Mouse (Mus musculus) hindbrain, embryonic 11.5 days (tissue): ENCODE data around the gene Smim8. TPM values are rescaled to one million over a fixed set of nuclear protein-coding genes. Genes with fewer than 3 reads are reported as not detected.
"Not testable (repeated sequence)": the region's sequence is repeated elsewhere in the genome, so short reads cannot be mapped to it uniquely, and the experiment has no call there.

Experiments used
- ATAC-seq: fragments of 200-750 bp; cut with Nextera tagmentation; 2 replicates; pipeline ENCODE4 v1.8.0; 2017; ENCODE audit warnings: mild to moderate bottlenecking, moderate TSS enrichment, moderate library complexity; ENCODE audit not compliant: low FRiP score
- DNase-seq: peaks from one replicate; pipeline ENCODE4 v3.0.0-alpha.2; 2015; ENCODE audit warnings: low spot score
- H3K27ac ChIP-seq: fragments of 300-500 bp; sonication (generic); 2 replicates; pipeline ENCODE4 v1.5.1; 2014; ENCODE audit warnings: mild to moderate bottlenecking, low read depth, low read length
- H3K27me3 ChIP-seq: fragments of 300-500 bp; sonication (generic); 2 replicates; pipeline ENCODE4 v1.6.1; 2014; ENCODE audit warnings: mild to moderate bottlenecking, low read length, moderate library complexity, mixed read lengths; ENCODE audit not compliant: control insufficient read depth, insufficient read depth
- H3K36me3 ChIP-seq: fragments of 300-500 bp; sonication (generic); 2 replicates; pipeline ENCODE4 v1.6.1; 2014; ENCODE audit warnings: mild to moderate bottlenecking, low read length, moderate library complexity, mixed read lengths; ENCODE audit not compliant: control insufficient read depth, insufficient read depth
- H3K4me1 ChIP-seq: fragments of 300-500 bp; sonication (generic); replicated peaks from 2 replicates; pipeline ENCODE4 v1.6.1; 2014; ENCODE audit warnings: low read length, mixed read lengths; ENCODE audit not compliant: control insufficient read depth, insufficient read depth
- H3K4me2 ChIP-seq: fragments of 300-500 bp; sonication (generic); replicated peaks from 2 replicates; pipeline ENCODE4 v1.6.1; 2014; ENCODE audit warnings: mild to moderate bottlenecking, low read depth, low read length
- H3K4me3 ChIP-seq: fragments of 300-500 bp; sonication (generic); 2 replicates; pipeline ENCODE4 v1.5.1; 2014; ENCODE audit warnings: low read depth, low read length
- H3K9ac ChIP-seq: fragments of 300-500 bp; sonication (generic); 2 replicates; pipeline ENCODE4 v1.6.1; 2014; ENCODE audit warnings: low read depth, low read length
- H3K9me3 ChIP-seq: fragments of 300-500 bp; sonication (generic); 2 replicates; pipeline ENCODE4 v1.6.1; 2016; ENCODE audit warnings: low read length; ENCODE audit not compliant: control insufficient read depth
- WGBS: fragments of 180-500 bp; shearing (Covaris S2); extraction: QIAGEN DNeasy Blood & Tissue Kit; methylation state at CpG from one replicate; pipeline ENCODE4 v1.1.7; 2014; 5-methylcytosine and 5-hydroxymethylcytosine counted together
- polyA plus RNA-seq: library from polyadenylated mRNA; unstranded; fragments of >200 nt; fragmentation: Nextera tagmentation; extraction: Ambion mirVana; gene quantifications from 2 replicates; pipeline ENCODE4 v1.2.1, GENCODE M21; 2014

Gene Smim8
- polyA plus RNA-seq, 1 experiment from 2014 or later, result 50.5 TPM

- H3K27ac ChIP-seq, DNase-seq, H3K27me3 ChIP-seq, H3K9ac ChIP-seq, ATAC-seq, H3K4me2 ChIP-seq, H3K4me3 ChIP-seq, H3K36me3 ChIP-seq, H3K4me1 ChIP-seq, H3K9me3 ChIP-seq: not testable (repeated sequence)
- WGBS, result 85% methylated on average over 3 of the region's 3 CpGs
Measured at GRCm38 (mm10) chr4:34725710-34726109, 52.5 kb downstream of the Smim8 start.

GRCm38 (mm10) chr4:34724306-34724705, 53.9 kb downstream of the Smim8 start:
- Histone ChIP-seq H3K4me3 (no peak overlapping the region), H3K9me3 (no peaks in the 10 kb centered on the region), H3K4me2 (no peak overlapping the region), H3K27me3 (no peaks in the 10 kb centered on the region), H3K9ac (no peak overlapping the region), H3K36me3 (no peaks in the 10 kb centered on the region), H3K4me1 (no peaks in the 10 kb centered on the region), H3K27ac (no peak overlapping the region)
- WGBS, result 69% methylated on average over 4 of the region's 4 CpGs
- no peak for DNase-seq
- ATAC-seq, result no peak

- no peak overlapping the region for H3K4me2 ChIP-seq
Measured at GRCm38 (mm10) chr4:34723186-34723585, 55.0 kb downstream of the Smim8 start.

GRCm38 (mm10) chr4:34720127-34720895, 57.9 kb downstream of the Smim8 start:
- Histone ChIP-seq H3K4me2 (no peak overlapping the region), H3K9ac (no peak overlapping the region), H3K27ac (no peak overlapping the region), H3K9me3 (no peaks in the 10 kb centered on the region), H3K27me3 (no peaks in the 10 kb centered on the region), H3K4me1 (no peaks in the 10 kb centered on the region), H3K36me3 (no peaks in the 10 kb centered on the region), H3K4me3 (no peak overlapping the region)
- 92% methylated on average over 7 of the region's 7 CpGs for WGBS
- ATAC-seq, result no peak
- DNase-seq, result no peak

More at GRCm38 (mm10) chr4:34723186-34723585, 55.0 kb downstream of the Smim8 start:
- Histone ChIP-seq H3K9me3 (no peaks in the 10 kb centered on the region), H3K36me3 (no peaks in the 10 kb centered on the region), H3K4me3 (no peak overlapping the region), H3K27ac (no peak overlapping the region), H3K9ac (no peak overlapping the region), H3K27me3 (no peaks in the 10 kb centered on the region), H3K4me1 (no peaks in the 10 kb centered on the region)
- no peak for ATAC-seq
- no peak for DNase-seq
- WGBS, result 67% methylated on average over 4 of the region's 4 CpGs

GRCm38 (mm10) chr4:34719421-34719820, 58.8 kb downstream of the Smim8 start:
- H3K36me3 ChIP-seq, result no peaks in the 10 kb centered on the region
- no peak overlapping the region for H3K9ac ChIP-seq
- WGBS, result 97% methylated on average over 12 of the region's 12 CpGs
- H3K27me3 ChIP-seq, result no peaks in the 10 kb centered on the region
- H3K4me3 ChIP-seq, result no peak overlapping the region
- H3K4me1 ChIP-seq, result no peaks in the 10 kb centered on the region
- ATAC-seq (no peak), DNase-seq (no peak)
- H3K27ac ChIP-seq, result no peak overlapping the region
- no peak overlapping the region for H3K4me2 ChIP-seq
- H3K9me3 ChIP-seq, result no peaks in the 10 kb centered on the region

Other genes with a start within 250 kb of the Smim8 start
- gene Akirin2, start 227.5 kb downstream of the Smim8 start, polyA plus RNA-seq, result 104 and 114 TPM in 2 replicates
- gene Orc3, start 163.5 kb downstream of the Smim8 start, polyA plus RNA-seq, result 119 and 127 TPM in 2 replicates
- gene Rars2, start 163.5 kb downstream of the Smim8 start, polyA plus RNA-seq, result 69.4 and 74.1 TPM in 2 replicates
- gene Slc35a1, start 91.0 kb downstream of the Smim8 start, polyA plus RNA-seq, result 52.1 and 62.4 TPM in 2 replicates
- 4.5 and 5.1 TPM in 2 replicates for gene Cfap206, start 48.2 kb downstream of the Smim8 start, polyA plus RNA-seq
- not detected in 2 replicates for gene Gm136, start 22.2 kb downstream of the Smim8 start, polyA plus RNA-seq
- gene Zfp292, start 104.5 kb upstream of the Smim8 start, polyA plus RNA-seq, result 41.7 and 42.4 TPM in 2 replicates
- gene Cga, start 115.4 kb upstream of the Smim8 start, polyA plus RNA-seq, result not detected in 2 replicates